Mouse (Mus musculus) hindbrain, embryonic 11.5 days (tissue): ENCODE measurements around the gene Zic5. TPM values are rescaled to one million over a fixed set of nuclear protein-coding genes. Genes with fewer than 3 reads are reported as not detected.

Experiments
- ATAC-seq: fragments of 200-750 bp; cut with Nextera tagmentation; 2 replicates; pipeline ENCODE4 v1.8.0; 2017; ENCODE audit warnings: mild to moderate bottlenecking, moderate TSS enrichment, moderate library complexity; ENCODE audit not compliant: low FRiP score
- DNase-seq: peaks from one replicate; pipeline ENCODE4 v3.0.0-alpha.2; 2015; ENCODE audit warnings: low spot score
- H3K27ac ChIP-seq: fragments of 300-500 bp; sonication (generic); 2 replicates; pipeline ENCODE4 v1.5.1; 2014; ENCODE audit warnings: mild to moderate bottlenecking, low read depth, low read length
- H3K27me3 ChIP-seq: fragments of 300-500 bp; sonication (generic); 2 replicates; pipeline ENCODE4 v1.6.1; 2014; ENCODE audit warnings: mild to moderate bottlenecking, low read length, moderate library complexity, mixed read lengths; ENCODE audit not compliant: control insufficient read depth, insufficient read depth
- H3K36me3 ChIP-seq: fragments of 300-500 bp; sonication (generic); 2 replicates; pipeline ENCODE4 v1.6.1; 2014; ENCODE audit warnings: mild to moderate bottlenecking, low read length, moderate library complexity, mixed read lengths; ENCODE audit not compliant: control insufficient read depth, insufficient read depth
- H3K4me1 ChIP-seq: fragments of 300-500 bp; sonication (generic); replicated peaks from 2 replicates; pipeline ENCODE4 v1.6.1; 2014; ENCODE audit warnings: low read length, mixed read lengths; ENCODE audit not compliant: control insufficient read depth, insufficient read depth
- H3K4me2 ChIP-seq: fragments of 300-500 bp; sonication (generic); replicated peaks from 2 replicates; pipeline ENCODE4 v1.6.1; 2014; ENCODE audit warnings: mild to moderate bottlenecking, low read depth, low read length
- H3K4me3 ChIP-seq: fragments of 300-500 bp; sonication (generic); 2 replicates; pipeline ENCODE4 v1.5.1; 2014; ENCODE audit warnings: low read depth, low read length
- H3K9ac ChIP-seq: fragments of 300-500 bp; sonication (generic); 2 replicates; pipeline ENCODE4 v1.6.1; 2014; ENCODE audit warnings: low read depth, low read length
- H3K9me3 ChIP-seq: fragments of 300-500 bp; sonication (generic); 2 replicates; pipeline ENCODE4 v1.6.1; 2016; ENCODE audit warnings: low read length; ENCODE audit not compliant: control insufficient read depth
- WGBS: fragments of 180-500 bp; shearing (Covaris S2); extraction: QIAGEN DNeasy Blood & Tissue Kit; methylation state at CpG from one replicate; pipeline ENCODE4 v1.1.7; 2014; 5-methylcytosine and 5-hydroxymethylcytosine counted together
- polyA plus RNA-seq: library from polyadenylated mRNA; unstranded; fragments of >200 nt; fragmentation: Nextera tagmentation; extraction: Ambion mirVana; gene quantifications from 2 replicates; pipeline ENCODE4 v1.2.1, GENCODE M21; 2014

Zic5 gene
- 19.1 and 20.1 TPM in 2 replicates for polyA plus RNA-seq

DNA sequence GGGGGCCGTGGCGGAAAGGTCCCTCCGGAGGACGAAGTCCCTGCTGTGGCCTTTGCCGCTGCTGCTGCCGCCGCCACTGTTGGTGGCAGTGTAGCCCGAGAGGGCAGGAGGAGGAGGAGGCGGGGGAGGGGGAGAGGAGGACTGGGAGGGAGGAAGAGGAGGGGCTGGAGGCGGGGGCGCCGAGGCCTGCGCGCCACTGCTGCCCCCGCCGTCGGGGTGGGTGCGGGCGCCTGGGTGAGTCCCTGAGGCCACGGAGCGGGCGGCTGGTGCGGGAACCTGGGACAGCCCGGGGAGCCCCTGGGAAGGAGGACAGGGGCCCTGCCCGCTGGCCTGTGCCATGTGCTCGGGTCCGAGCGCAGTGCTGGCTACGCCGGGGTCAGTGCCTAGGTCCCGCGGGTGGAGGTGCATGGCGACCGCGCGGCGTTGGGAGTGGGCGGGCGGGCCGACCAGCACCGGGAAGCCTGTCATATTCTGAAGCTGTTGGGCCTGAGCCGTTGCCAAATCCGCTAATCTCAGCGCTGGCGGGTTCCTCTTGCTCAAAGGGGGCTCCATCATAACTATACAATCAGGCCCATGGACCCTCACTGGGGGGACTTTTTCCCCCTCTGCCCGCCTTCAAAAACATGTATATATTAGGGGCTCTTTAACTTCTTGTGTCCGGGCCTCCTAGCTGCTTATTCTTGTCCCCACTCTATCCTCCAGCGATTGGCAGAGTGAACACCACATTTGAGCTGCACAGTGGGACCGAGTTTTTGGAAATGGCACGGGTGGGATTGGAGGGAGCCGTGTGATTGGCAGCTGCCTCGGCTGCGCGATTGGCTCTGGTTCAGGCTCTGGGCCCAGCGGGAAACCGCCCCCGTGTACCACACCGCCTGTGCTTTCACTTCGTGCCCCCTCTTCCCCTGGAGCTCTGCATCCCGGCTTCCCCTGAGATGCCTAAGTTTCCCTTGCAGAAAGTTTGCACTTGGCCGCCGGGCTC, at the start of gene Zic5:
Zic5 (minus strand) TSS at position 915 of the 979 bp plus-strand sequence.
- Histone ChIP-seq H3K4me3 (peak within 1 kb of the TSS; percentile 73), H3K4me1 (peaks cover 11% of the 10 kb centered on the region; the same call in 1 of the 2 replicates), H3K4me2 (peak within 1 kb of the TSS; percentile 78), H3K9ac (peak within 1 kb of the TSS; percentile 68), H3K27me3 (peaks cover 63% of the 10 kb centered on the region), H3K27ac (peak within 1 kb of the TSS; percentile 95), H3K36me3 (no peaks in the 10 kb centered on the region), H3K9me3 (no peaks in the 10 kb centered on the region)
- DNase-seq = peak; percentile 84
- ATAC-seq = peak; percentile 81
- WGBS = under 1% methylated on average over 34 of the region's 62 CpGs

DNA sequence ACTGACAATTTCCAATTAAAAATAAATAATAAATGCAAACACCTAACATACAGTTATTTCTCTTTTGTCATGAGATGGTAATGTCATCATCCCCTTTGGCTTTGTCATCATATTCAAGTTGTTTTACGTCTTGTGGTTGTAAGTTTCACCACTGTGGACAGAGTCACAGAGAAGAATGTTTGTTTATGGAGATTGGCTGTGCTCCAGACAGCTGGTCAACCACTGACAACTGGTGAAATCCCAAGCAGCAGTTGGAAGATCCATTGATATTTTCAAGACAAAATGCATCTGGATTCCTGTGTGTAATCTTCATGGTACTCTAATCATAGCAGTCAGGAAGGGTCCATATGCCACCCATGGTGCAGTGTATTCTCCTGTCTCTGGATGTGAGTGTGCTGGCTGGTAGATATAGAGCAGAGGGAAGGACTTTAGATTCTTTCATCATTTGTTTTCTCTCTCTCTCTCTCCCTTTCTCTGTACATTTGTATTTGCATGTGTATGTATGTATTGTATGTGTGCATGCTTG, 48.1 kb upstream of the Zic5 start:
- H3K4me3 ChIP-seq = no peak overlapping the region
- WGBS = 78% methylated on average over 1 of the region's 1 CpGs
- H3K9me3 ChIP-seq = no peaks in the 10 kb centered on the region
- H3K4me1 ChIP-seq = no peaks in the 10 kb centered on the region
- ATAC-seq = no peak
- no peak overlapping the region for H3K9ac ChIP-seq
- no peak for DNase-seq
- no peak overlapping the region for H3K4me2 ChIP-seq
- H3K27me3 ChIP-seq = no peaks in the 10 kb centered on the region
- H3K36me3 ChIP-seq = no peaks in the 10 kb centered on the region
- no peak overlapping the region for H3K27ac ChIP-seq

DNA sequence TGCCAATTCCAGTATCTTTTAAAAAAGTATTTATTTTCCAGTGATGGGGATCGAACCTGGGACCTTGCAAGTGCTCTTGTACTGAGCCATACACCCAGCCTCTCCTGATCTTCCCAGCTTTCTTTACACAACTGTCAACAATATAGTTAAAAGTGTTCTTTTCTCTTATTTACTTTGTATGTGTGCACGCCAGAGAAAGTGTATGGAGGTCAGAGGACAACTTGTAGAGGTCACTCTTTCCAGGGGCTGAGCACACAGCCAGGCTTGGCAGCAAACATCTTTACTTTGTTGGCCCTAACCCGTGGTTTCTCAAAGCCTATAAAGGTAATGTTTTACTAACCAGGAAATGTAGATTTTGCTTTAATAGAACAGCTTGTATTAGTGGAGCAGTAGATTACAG, 46.0 kb upstream of the Zic5 start:
- DNase-seq (no peak), ATAC-seq (no peak)
- Histone ChIP-seq H3K27me3 (no peaks in the 10 kb centered on the region), H3K9ac (no peak overlapping the region), H3K9me3 (no peaks in the 10 kb centered on the region), H3K27ac (no peak overlapping the region), H3K4me1 (no peaks in the 10 kb centered on the region), H3K4me2 (no peak overlapping the region), H3K36me3 (no peaks in the 10 kb centered on the region), H3K4me3 (no peak overlapping the region)
- 68% methylated on average over 3 of the region's 3 CpGs for WGBS

GRCm38 (mm10) chr14:122509058-122509457, 43.6 kb upstream of the Zic5 start:
- Histone ChIP-seq H3K36me3 (no peaks in the 10 kb centered on the region), H3K9ac (no peak overlapping the region), H3K27me3 (no peaks in the 10 kb centered on the region), H3K27ac (no peak overlapping the region), H3K9me3 (no peaks in the 10 kb centered on the region), H3K4me3 (no peak overlapping the region), H3K4me1 (no peaks in the 10 kb centered on the region), H3K4me2 (no peak overlapping the region)
- ATAC-seq = no peak
- 28% methylated on average over 2 of the region's 2 CpGs for WGBS
- DNase-seq = no peak

DNA sequence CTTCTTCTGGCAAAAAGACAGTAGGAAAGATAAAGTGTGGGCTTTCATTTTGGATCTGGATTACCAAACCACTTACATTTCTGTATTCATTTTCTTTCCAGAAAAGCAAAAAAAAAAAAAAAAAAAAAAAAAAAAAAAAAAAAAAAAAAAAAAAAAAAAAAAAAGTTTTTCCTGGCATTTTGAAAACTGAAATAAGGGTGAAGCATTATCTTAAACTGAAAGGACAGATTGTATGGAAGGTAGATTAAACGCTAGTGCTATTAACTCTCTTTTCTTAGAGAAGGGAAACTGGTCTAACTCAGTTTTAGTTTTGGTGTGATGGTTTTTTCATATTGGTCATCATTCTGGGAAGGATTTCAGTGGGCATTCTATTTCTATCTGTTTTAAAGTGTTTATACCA, 26.5 kb upstream of the Zic5 start:
- no peak overlapping the region for H3K27ac ChIP-seq
- no peak overlapping the region for H3K4me3 ChIP-seq
- WGBS = 68% methylated on average over 1 of the region's 1 CpGs
- ATAC-seq (no peak), DNase-seq (no peak)
- H3K9me3 ChIP-seq = no peaks in the 10 kb centered on the region
- H3K4me1 ChIP-seq = no peaks in the 10 kb centered on the region
- H3K9ac ChIP-seq = no peak overlapping the region
- H3K27me3 ChIP-seq = peaks cover 21% of the 10 kb centered on the region
- no peaks in the 10 kb centered on the region for H3K36me3 ChIP-seq
- H3K4me2 ChIP-seq = no peak overlapping the region

GRCm38 (mm10) chr14:122491521-122491920, 26.0 kb upstream of the Zic5 start:
- DNase-seq (peak; percentile 13), ATAC-seq (no peak)
- H3K36me3 ChIP-seq = no peaks in the 10 kb centered on the region
- no peak overlapping the region for H3K4me2 ChIP-seq
- 62% methylated on average over 6 of the region's 6 CpGs for WGBS
- H3K9ac ChIP-seq = no peak overlapping the region
- no peaks in the 10 kb centered on the region for H3K9me3 ChIP-seq
- no peak overlapping the region for H3K27ac ChIP-seq
- H3K4me3 ChIP-seq = no peak overlapping the region
- peaks cover 23% of the 10 kb centered on the region for H3K27me3 ChIP-seq
- H3K4me1 ChIP-seq = no peaks in the 10 kb centered on the region

DNA sequence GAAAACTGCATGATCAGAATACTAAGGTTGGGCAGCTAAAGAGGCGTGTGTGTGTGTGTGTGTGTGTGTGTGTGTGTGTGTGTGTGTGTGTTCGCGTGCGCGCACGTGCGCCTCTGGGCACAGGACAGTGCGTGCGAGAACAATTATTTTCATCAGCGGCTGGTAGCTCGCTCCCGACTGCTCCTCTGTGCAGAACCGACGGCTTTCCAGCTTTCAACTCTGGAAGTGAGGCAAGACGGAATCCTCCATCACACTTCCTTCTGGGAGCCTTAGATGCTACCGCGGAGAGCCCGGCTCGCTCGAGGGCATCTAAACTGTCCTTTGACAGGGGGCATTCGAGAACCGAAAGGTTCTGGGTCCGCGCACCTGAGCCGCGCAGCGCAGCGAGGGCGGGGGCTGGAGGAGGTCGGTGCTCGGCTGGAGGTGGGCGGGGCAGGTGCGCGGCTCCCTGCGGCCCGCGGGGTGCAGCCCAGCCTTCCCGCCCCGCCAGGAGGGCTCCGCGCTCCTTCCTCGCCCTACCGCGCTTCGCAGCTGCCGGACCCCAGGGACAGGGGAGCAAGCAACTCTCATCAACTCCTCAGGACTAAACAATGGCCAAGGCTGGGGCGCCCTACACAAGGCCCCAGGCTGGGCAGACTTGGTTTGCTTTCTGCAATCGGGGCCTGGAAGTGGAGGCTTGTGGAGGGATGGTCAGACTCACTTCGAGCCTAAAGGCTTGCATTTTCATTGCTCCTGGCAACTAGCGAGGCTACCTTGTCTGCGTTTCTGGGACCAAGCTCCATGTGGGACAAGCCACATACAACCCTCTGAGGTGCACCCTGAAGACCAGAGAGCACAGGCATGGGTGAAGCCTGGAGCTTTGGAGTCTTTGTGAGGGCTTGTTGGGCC, 25.2 kb upstream of the Zic5 start, which contains the start of gene Gm10837:
Gm10837 (plus strand) TSS at position 146 of the 888 bp plus-strand sequence.
- Histone ChIP-seq H3K36me3 (no peaks in the 10 kb centered on the region), H3K4me1 (no peaks in the 10 kb centered on the region), H3K27ac (no peak within 1 kb of the TSS), H3K27me3 (peaks cover 28% of the 10 kb centered on the region), H3K4me2 (peak within 1 kb of the TSS; percentile 42), H3K9me3 (no peaks in the 10 kb centered on the region), H3K9ac (0 out of 2 replicates have a peak within 1 kb of the TSS, but pooled peaks have one; percentile 31), H3K4me3 (peak within 1 kb of the TSS; percentile 25)
- DNase-seq = peak; percentile 65
- WGBS = 1% methylated on average over 48 of the region's 51 CpGs
- peak; percentile 86 for ATAC-seq

- Histone ChIP-seq H3K4me2 (peak overlapping the region; percentile 42), H3K27me3 (peaks cover 36% of the 10 kb centered on the region), H3K4me3 (peak overlapping the region; percentile 25), H3K27ac (no peak overlapping the region), H3K36me3 (no peaks in the 10 kb centered on the region), H3K9ac (no peak overlapping the region), H3K4me1 (no peaks in the 10 kb centered on the region), H3K9me3 (no peaks in the 10 kb centered on the region)
- ATAC-seq (peak; percentile 20; the same call in 1 of the 2 replicates), DNase-seq (peak; percentile 57)
- WGBS = 2% methylated on average over 12 of the region's 12 CpGs
These were observed 24.4 kb upstream of the Zic5 start for GRCm38 (mm10) chr14:122489686-122490414.
